Comparison of ENCODE assay signal across 29 mouse cellular contexts in genomic region chr1:37207743-37208142, GRCm38 (mm10). TPM values are rescaled to one million over a fixed set of nuclear protein-coding genes. Genes with fewer than 3 reads are reported as not detected.
DNase-seq lines count a peak whose midpoint lies in the region; ATAC-seq and TF ChIP-seq lines count a peak whose summit lies in the region.
"Had no signal": no experiment of that assay in that cellular context is flagged by ENCODE, and none has a peak within 500 bp of the region (broad histone marks: within the 10 kb centered on the region; RNA-seq: fewer than 3 reads in every experiment).

No protein-coding gene starts in this region.

- no peaks in the 10 kb centered on the region for H3K36me3 ChIP-seq in embryonic facial prominence, embryonic 14.5 days (ENCODE audit: control insufficient read depth, insufficient read depth, low read length)
- H3K36me3 ChIP-seq in embryonic facial prominence, embryonic 10.5 days (replicated peaks): no peaks in the 10 kb centered on the region
- H3K36me3 ChIP-seq in kidney, postnatal 0 days (ENCODE audit: insufficient read depth, low read length): no peaks in the 10 kb centered on the region
- no peaks in the 10 kb centered on the region for H3K36me3 ChIP-seq in kidney, embryonic 16.5 days (ENCODE audit: insufficient read depth, low read length)
- H3K36me3 ChIP-seq: embryonic facial prominence, embryonic 15.5 days; hindbrain, embryonic 10.5 days; hindbrain, embryonic 13.5 days had no signal

- ATAC-seq in embryonic facial prominence, embryonic 14.5 days (ENCODE audit: low read depth): peak; percentile 74; the same call in 1 of the 2 replicates
- no peak for ATAC-seq in kidney, postnatal 0 days (replicated peaks; ENCODE audit: low FRiP score, low read depth)
- no peak for ATAC-seq in kidney, embryonic 16.5 days (ENCODE audit: low FRiP score, low TSS enrichment)
- ATAC-seq: activated CD4-positive, CD25-positive, alpha-beta regulatory T cell, adult 4 months; forebrain, embryonic 14.5 days; forebrain, postnatal 0 days; hindbrain, embryonic 16.5 days had no signal

- no peak overlapping the region for H3K4me2 ChIP-seq in embryonic facial prominence, embryonic 14.5 days (ENCODE audit: low read depth, low read length)
- no peak overlapping the region for H3K4me2 ChIP-seq in kidney, postnatal 0 days (ENCODE audit: low read length)
- H3K4me2 ChIP-seq in kidney, embryonic 16.5 days (replicated peaks; ENCODE audit: low read depth, low read length): no peak overlapping the region
- H3K4me2 ChIP-seq: embryonic facial prominence, embryonic 15.5 days; heart, embryonic 11.5 days; hindbrain, embryonic 13.5 days had no signal

- H3K27me3 ChIP-seq in embryonic facial prominence, embryonic 14.5 days (replicated peaks; ENCODE audit: control insufficient read depth, insufficient read depth, low read length): no peaks in the 10 kb centered on the region
- H3K27me3 ChIP-seq in embryonic facial prominence, embryonic 10.5 days (replicated peaks; ENCODE audit: low read depth, poor library complexity, severe bottlenecking): no peaks in the 10 kb centered on the region
- H3K27me3 ChIP-seq in kidney, postnatal 0 days (ENCODE audit: insufficient read depth, low read length): no peaks in the 10 kb centered on the region
- H3K27me3 ChIP-seq in kidney, embryonic 16.5 days (ENCODE audit: insufficient read depth, low read length): no peaks in the 10 kb centered on the region
- H3K27me3 ChIP-seq: embryonic facial prominence, embryonic 15.5 days; hindbrain, embryonic 13.5 days had no signal

- 37% methylated on average over 8 of the region's 8 CpGs for WGBS in embryonic facial prominence, embryonic 14.5 days
- WGBS in embryonic facial prominence, embryonic 10.5 days: 84% methylated on average over 8 of the region's 8 CpGs
- WGBS in kidney, postnatal 0 days: 24% methylated on average over 8 of the region's 8 CpGs
- 37% methylated on average over 8 of the region's 8 CpGs for WGBS in kidney, embryonic 16.5 days

- no peak overlapping the region for H3K9ac ChIP-seq in embryonic facial prominence, embryonic 14.5 days (ENCODE audit: low read depth, low read length)
- no peak overlapping the region for H3K9ac ChIP-seq in kidney, postnatal 0 days (ENCODE audit: low read depth, low read length)
- no peak overlapping the region for H3K9ac ChIP-seq in kidney, embryonic 16.5 days (replicated peaks; ENCODE audit: low read length)
- H3K9ac ChIP-seq: embryonic facial prominence, embryonic 15.5 days; forebrain, postnatal 0 days; hindbrain, embryonic 13.5 days had no signal

- no peaks in the 10 kb centered on the region for H3K4me1 ChIP-seq in embryonic facial prominence, embryonic 14.5 days (ENCODE audit: control insufficient read depth, insufficient read depth, low read length)
- no peaks in the 10 kb centered on the region for H3K4me1 ChIP-seq in embryonic facial prominence, embryonic 10.5 days
- no peaks in the 10 kb centered on the region for H3K4me1 ChIP-seq in kidney, postnatal 0 days (replicated peaks; ENCODE audit: insufficient read depth, low read length)
- no peaks in the 10 kb centered on the region for H3K4me1 ChIP-seq in kidney, embryonic 16.5 days (ENCODE audit: insufficient read depth, low read length)
- H3K4me1 ChIP-seq: hindbrain, embryonic 10.5 days; hindbrain, embryonic 13.5 days had no signal

- H3K9me3 ChIP-seq in embryonic facial prominence, embryonic 14.5 days (ENCODE audit: control insufficient read depth, low read length): no peaks in the 10 kb centered on the region
- H3K9me3 ChIP-seq in embryonic facial prominence, embryonic 10.5 days: 0 out of 2 replicates have a peak, but pooled peaks cover 4% of the 10 kb centered on the region
- no peaks in the 10 kb centered on the region for H3K9me3 ChIP-seq in kidney, postnatal 0 days (replicated peaks; ENCODE audit: low read length)
- H3K9me3 ChIP-seq in kidney, embryonic 16.5 days (ENCODE audit: low read length): 0 out of 2 replicates have a peak, but pooled peaks cover 2% of the 10 kb centered on the region
- H3K9me3 ChIP-seq: embryonic facial prominence, embryonic 15.5 days; hindbrain, embryonic 13.5 days had no signal

- peak; percentile 74 for DNase-seq in embryonic facial prominence, embryonic 14.5 days (ENCODE audit: low spot score)
- no peak for DNase-seq in embryonic facial prominence, embryonic 10.5 days (ENCODE audit: low spot score)
- DNase-seq in kidney, postnatal 0 days (ENCODE audit: low spot score): peak; percentile 33
- DNase-seq in layer of hippocampus, adult 9-11 months: peak; percentile 25
- no peak for DNase-seq in layer of hippocampus, adult 9-10 months (ENCODE audit: low spot score)
- peak; percentile 18 for DNase-seq in lung, postnatal 10 days
- no peak for DNase-seq in lung, postnatal 14 days
- DNase-seq: adrenal gland, adult 8-10 months; adrenal gland, postnatal 25 days; cerebellum, adult 11-12 months; cerebellum, adult 8-10 months; cerebellum, postnatal 36 days; embryo, embryonic 11 days; forebrain, postnatal 0 days; gastrocnemius, adult 2 months; gastrocnemius, postnatal 14 days; heart, adult 18-20 months had no signal

- no peak overlapping the region for H3K27ac ChIP-seq in embryonic facial prominence, embryonic 14.5 days (replicated peaks; ENCODE audit: low read depth, low read length)
- H3K27ac ChIP-seq in embryonic facial prominence, embryonic 10.5 days (replicated peaks): no peak overlapping the region
- H3K27ac ChIP-seq in kidney, postnatal 0 days: no peak overlapping the region
- no peak overlapping the region for H3K27ac ChIP-seq in kidney, embryonic 16.5 days (ENCODE audit: low read length)
- H3K27ac ChIP-seq: embryonic facial prominence, embryonic 15.5 days; gastrocnemius, adult 2 months; hindbrain, embryonic 10.5 days; hindbrain, embryonic 13.5 days had no signal

- no peak overlapping the region for H3K4me3 ChIP-seq in embryonic facial prominence, embryonic 14.5 days (ENCODE audit: low read depth, low read length)
- H3K4me3 ChIP-seq in embryonic facial prominence, embryonic 10.5 days: no peak overlapping the region
- H3K4me3 ChIP-seq in kidney, postnatal 0 days (replicated peaks; ENCODE audit: low read depth, low read length): no peak overlapping the region
- no peak overlapping the region for H3K4me3 ChIP-seq in kidney, embryonic 16.5 days (ENCODE audit: low read length)
- H3K4me3 ChIP-seq: embryonic facial prominence, embryonic 15.5 days; gastrocnemius, adult 2 months; hindbrain, embryonic 10.5 days; hindbrain, embryonic 13.5 days had no signal

- no peak for TF ChIP-seq CTCF in kidney, postnatal 0 days (IDR thresholded peaks at IDR 0.05; ENCODE audit: low read depth)

RNA-seq across cellular contexts. Expression of gene Cnga3, which starts 6.5 kb away (rescaled TPM):
- polyA plus RNA-seq in embryonic facial prominence, embryonic 14.5 days (2014; fragmentation: Nextera tagmentation; extraction: Ambion mirVana): 0.21 and 0.22 TPM in 2 replicates
- polyA plus RNA-seq in embryonic facial prominence, embryonic 10.5 days (2016; fragmentation: Nextera tagmentation; extraction: Ambion mirVana): not detected in 2 replicates
- not detected in 2 replicates for polyA plus RNA-seq in kidney, postnatal 0 days (2015; fragmentation: Nextera tagmentation; extraction: Ambion mirVana)
- polyA plus RNA-seq in kidney, embryonic 16.5 days (2015; fragmentation: Nextera tagmentation; extraction: Ambion mirVana): 0.07 and 0.18 TPM in 2 replicates
- polyA plus RNA-seq: activated CD4-positive, CD25-positive, alpha-beta regulatory T cell, adult 4 months; cortical plate, adult 2 months; embryonic facial prominence, embryonic 11.5 days; forebrain, embryonic 11.5 days; heart, embryonic 11.5 days; heart, embryonic 14.5 days; hindbrain, embryonic 13.5 days had no signal

Comparison
In these comparisons a context has a peak if more than half of its experiments do, and no peak if none do; other contexts are left out.
1. DNase-seq: peak in embryonic facial prominence, embryonic 14.5 days (single experiment), kidney, postnatal 0 days (single experiment), layer of hippocampus, adult 9-11 months (single experiment) and lung, postnatal 10 days (single experiment); none in embryonic facial prominence, embryonic 10.5 days (single experiment), layer of hippocampus, adult 9-10 months (single experiment) and lung, postnatal 14 days (single experiment).